Mouse (Mus musculus) midbrain, embryonic 11.5 days (tissue): ENCODE results near the gene Gm49403. TPM values are rescaled to one million over a fixed set of nuclear protein-coding genes. Genes with fewer than 3 reads are reported as not detected.
"Not testable (repeated sequence)": the region's sequence is repeated elsewhere in the genome, so short reads cannot be mapped to it uniquely, and the experiment has no call there.

Experiments
- ATAC-seq: fragments of 200-750 bp; cut with Nextera tagmentation; 2 replicates; pipeline ENCODE4 v1.8.0; 2017; ENCODE audit warnings: moderate TSS enrichment, moderate library complexity; ENCODE audit not compliant: low FRiP score
- DNase-seq: peaks from one replicate; pipeline ENCODE4 v3.0.0; 2015; ENCODE audit warnings: low spot score; ENCODE audit errors: missing footprints
- H3K27ac ChIP-seq: fragments of 300-500 bp; sonication (generic); 2 replicates; pipeline ENCODE4 v1.5.1; 2014; ENCODE audit warnings: low read depth, low read length
- H3K27me3 ChIP-seq: fragments of 300-500 bp; sonication (generic); 2 replicates; pipeline ENCODE4 v1.6.1; 2014; ENCODE audit warnings: mild to moderate bottlenecking, low read length, moderate library complexity, mixed read lengths; ENCODE audit not compliant: control insufficient read depth, insufficient read depth
- H3K36me3 ChIP-seq: fragments of 300-500 bp; sonication (generic); 2 replicates; pipeline ENCODE4 v1.6.1; 2014; ENCODE audit warnings: mild to moderate bottlenecking, low read length, moderate library complexity, mixed read lengths; ENCODE audit not compliant: control insufficient read depth, insufficient read depth
- H3K4me1 ChIP-seq: fragments of 300-500 bp; sonication (generic); 2 replicates; pipeline ENCODE4 v1.6.1; 2014; ENCODE audit warnings: low read length; ENCODE audit not compliant: control insufficient read depth, insufficient read depth
- H3K4me2 ChIP-seq: fragments of 300-500 bp; sonication (generic); 2 replicates; pipeline ENCODE4 v1.6.1; 2014; ENCODE audit warnings: mild to moderate bottlenecking, moderate library complexity
- H3K4me3 ChIP-seq: fragments of 300-500 bp; sonication (generic); 2 replicates; pipeline ENCODE4 v1.5.1; 2014; ENCODE audit warnings: low read depth, low read length
- H3K9ac ChIP-seq: fragments of 300-500 bp; sonication (generic); 2 replicates; pipeline ENCODE4 v1.6.1; 2014; ENCODE audit warnings: low read length
- H3K9me3 ChIP-seq: fragments of 300-500 bp; sonication (generic); 2 replicates; pipeline ENCODE4 v1.6.1; 2016; ENCODE audit warnings: low read length; ENCODE audit not compliant: control insufficient read depth
- WGBS: fragments of 180-500 bp; shearing (Covaris S2); extraction: QIAGEN DNeasy Blood & Tissue Kit; methylation state at CpG from one replicate; pipeline ENCODE4 v1.1.7; 2014; 5-methylcytosine and 5-hydroxymethylcytosine counted together
- polyA plus RNA-seq: library from polyadenylated mRNA; unstranded; fragments of >200 nt; fragmentation: Nextera tagmentation; extraction: Ambion mirVana; gene quantifications from 2 replicates; pipeline ENCODE4 v1.2.1, GENCODE M21; 2014

The Gm49403 gene
- polyA plus RNA-seq, 1 experiment from 2014 or later: not detected

GRCm38 (mm10) chr19:8870381-8870780 is 13.3 kb upstream of the Gm49403 start:
- not testable (repeated sequence) for H3K36me3 ChIP-seq, H3K4me1 ChIP-seq, H3K4me2 ChIP-seq, H3K27me3 ChIP-seq, H3K9ac ChIP-seq, H3K27ac ChIP-seq, ATAC-seq, DNase-seq, H3K9me3 ChIP-seq
- WGBS: 77% methylated on average over 3 of the region's 3 CpGs
- H3K4me3 ChIP-seq: peak overlapping the region; percentile 98; the same call in 1 of the 2 replicates

- H3K36me3 ChIP-seq: peaks cover 5% of the 10 kb centered on the region; the same call in 1 of the 2 replicates
- H3K27ac ChIP-seq: peak overlapping the region; percentile 15; the same call in 1 of the 2 replicates
- H3K4me3 ChIP-seq: peak overlapping the region; percentile 98
- peak; percentile 36 for ATAC-seq
- 67% methylated on average over 9 of the region's 9 CpGs for WGBS
- H3K4me1 ChIP-seq: peaks cover 6% of the 10 kb centered on the region
- DNase-seq: no peak
- no peaks in the 10 kb centered on the region for H3K27me3 ChIP-seq
- peak overlapping the region; percentile 93 for H3K9ac ChIP-seq
- no peaks in the 10 kb centered on the region for H3K9me3 ChIP-seq
- H3K4me2 ChIP-seq: peak overlapping the region; percentile 96
Observed at GRCm38 (mm10) chr19:8870838-8871237, 12.9 kb upstream of the Gm49403 start.

- Histone ChIP-seq H3K27me3 (no peaks in the 10 kb centered on the region), H3K27ac (peak within 1 kb of the TSS; percentile 65), H3K9me3 (no peaks in the 10 kb centered on the region), H3K9ac (peak within 1 kb of the TSS; percentile 93), H3K4me1 (peaks cover 6% of the 10 kb centered on the region), H3K4me3 (peak within 1 kb of the TSS; percentile 98), H3K4me2 (peak within 1 kb of the TSS; percentile 96), H3K36me3 (peaks cover 5% of the 10 kb centered on the region; the same call in 1 of the 2 replicates)
- DNase-seq (peak; percentile 98), ATAC-seq (peak; percentile 99)
- under 1% methylated on average over 59 of the region's 59 CpGs for WGBS
Observed at GRCm38 (mm10) chr19:8871267-8872186, 12.2 kb upstream of the Gm49403 start, which contains the start of gene Ubxn1. Gene Ubxn1 (plus strand): TSS chr19:8871496.

- Histone ChIP-seq H3K9me3 (no peaks in the 10 kb centered on the region), H3K4me1 (peaks cover 6% of the 10 kb centered on the region), H3K4me3 (peak overlapping the region; percentile 98), H3K27ac (no peak overlapping the region), H3K4me2 (peak overlapping the region; percentile 96), H3K36me3 (peaks cover 5% of the 10 kb centered on the region; the same call in 1 of the 2 replicates), H3K27me3 (no peaks in the 10 kb centered on the region), H3K9ac (peak overlapping the region; percentile 93)
- DNase-seq (no peak), ATAC-seq (no peak)
- 81% methylated on average over 10 of the region's 10 CpGs for WGBS
Observed at GRCm38 (mm10) chr19:8872266-8872840, 11.4 kb upstream of the Gm49403 start.

GRCm38 (mm10) chr19:8875031-8875430 is 8.7 kb upstream of the Gm49403 start:
- H3K27ac ChIP-seq: no peak overlapping the region
- H3K4me1 ChIP-seq: peaks cover 12% of the 10 kb centered on the region
- no peak overlapping the region for H3K4me2 ChIP-seq
- no peak overlapping the region for H3K4me3 ChIP-seq
- no peak overlapping the region for H3K9ac ChIP-seq
- peaks cover 5% of the 10 kb centered on the region; the same call in 1 of the 2 replicates for H3K36me3 ChIP-seq
- ATAC-seq (no peak), DNase-seq (no peak)
- WGBS: 95% methylated on average over 7 of the region's 7 CpGs
- no peaks in the 10 kb centered on the region for H3K9me3 ChIP-seq
- H3K27me3 ChIP-seq: no peaks in the 10 kb centered on the region

GRCm38 (mm10) chr19:8880311-8881033 is 3.3 kb upstream of the Gm49403 start, which contains the start of gene Uqcc3:
Gene Uqcc3 (minus strand): TSS chr19:8880923.
- ATAC-seq (peak; percentile 98), DNase-seq (peak; percentile 97)
- H3K27ac ChIP-seq: peak within 1 kb of the TSS; percentile 56
- H3K4me1 ChIP-seq: peaks cover 7% of the 10 kb centered on the region; the same call in 1 of the 2 replicates
- H3K4me3 ChIP-seq: peak within 1 kb of the TSS; percentile 73
- peak within 1 kb of the TSS; percentile 87 for H3K4me2 ChIP-seq
- no peaks in the 10 kb centered on the region for H3K27me3 ChIP-seq
- H3K9me3 ChIP-seq: no peaks in the 10 kb centered on the region
- peak within 1 kb of the TSS; percentile 87 for H3K9ac ChIP-seq
- H3K36me3 ChIP-seq: no peaks in the 10 kb centered on the region
- WGBS: under 1% methylated on average over 42 of the region's 42 CpGs

- 13% methylated on average over 3 of the region's 3 CpGs for WGBS
- H3K4me1 ChIP-seq: peaks cover 7% of the 10 kb centered on the region; the same call in 1 of the 2 replicates
- no peaks in the 10 kb centered on the region for H3K36me3 ChIP-seq
- ATAC-seq (peak; percentile 42), DNase-seq (no peak)
- H3K4me2 ChIP-seq: peak overlapping the region; percentile 87
- H3K27me3 ChIP-seq: no peaks in the 10 kb centered on the region
- peak overlapping the region; percentile 56; the same call in 1 of the 2 replicates for H3K27ac ChIP-seq
- peak overlapping the region; percentile 73 for H3K4me3 ChIP-seq
- H3K9ac ChIP-seq: peak overlapping the region; percentile 87
- H3K9me3 ChIP-seq: no peaks in the 10 kb centered on the region
Observed at GRCm38 (mm10) chr19:8881034-8881392, 2.7 kb upstream of the Gm49403 start.

DNA sequence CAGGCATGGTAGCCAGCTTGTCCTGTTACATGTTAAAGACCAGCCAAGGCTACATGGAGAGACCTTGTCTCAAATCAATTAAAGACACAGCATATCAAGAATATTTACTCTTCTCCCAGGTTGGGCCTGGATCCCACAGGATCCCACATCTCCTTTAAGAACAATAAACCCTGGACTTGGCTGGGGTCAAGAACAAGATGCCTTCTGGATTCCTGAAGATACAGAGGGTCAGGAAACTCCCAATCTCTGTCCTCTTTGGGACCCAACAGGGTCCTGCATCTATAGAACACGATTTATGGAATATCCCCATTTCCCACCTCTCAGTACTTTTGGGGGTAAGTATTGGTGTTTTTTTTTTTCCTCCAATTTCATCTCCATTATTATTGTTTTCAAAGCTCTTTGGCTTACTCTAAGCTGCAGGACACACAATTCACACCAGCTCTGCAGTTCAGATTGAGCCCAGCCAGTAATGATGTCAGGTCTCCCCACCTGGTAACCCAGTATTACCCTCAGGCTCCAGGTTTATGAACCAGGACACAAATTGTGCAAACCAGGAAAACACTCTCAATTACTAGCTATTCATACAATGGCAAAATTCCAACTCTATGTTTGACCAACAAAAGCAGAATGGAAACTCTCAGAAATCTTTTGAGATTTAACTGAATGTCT is 3.3 kb downstream of the Gm49403 start:
- no peaks in the 10 kb centered on the region for H3K27me3 ChIP-seq
- no peak overlapping the region; the same call in 1 of the 2 replicates for H3K4me3 ChIP-seq
- H3K36me3 ChIP-seq: peaks cover 2% of the 10 kb centered on the region; the same call in 1 of the 2 replicates
- no peak for ATAC-seq
- peak overlapping the region; percentile 25; the same call in 1 of the 2 replicates for H3K27ac ChIP-seq
- 43% methylated on average over 1 of the region's 1 CpGs for WGBS
- peak overlapping the region; percentile 88 for H3K4me2 ChIP-seq
- no peaks in the 10 kb centered on the region for H3K9me3 ChIP-seq
- peaks cover 10% of the 10 kb centered on the region for H3K4me1 ChIP-seq
- no peak overlapping the region; the same call in 1 of the 2 replicates for H3K9ac ChIP-seq
- DNase-seq: no peak
